Mouse (Mus musculus) erythroblast, embryonic 14.5 days (primary cell): ENCODE data around the gene Phldb3.

Experiments used
- GATA1 ChIP-seq: IDR thresholded peaks from 2 replicates; pipeline ENCODE4 v1.6.1; 2012; ENCODE audit warnings: low read length, inconsistent platforms, mixed read lengths
- TAL1 ChIP-seq: IDR thresholded peaks from 3 replicates; pipeline ENCODE4 v1.6.1; 2012; ENCODE audit warnings: low read length, inconsistent platforms, mixed read lengths

GRCm38 (mm10) chr7:24659737-24660357 lies 49.3 kb downstream of the Phldb3 start:
- TF ChIP-seq GATA1 (no peak), TAL1 (no peak)
